Mouse (Mus musculus) ovary, postnatal 10 days (tissue): ENCODE results near the gene Ccdc85b.

Experiments used
- DNase-seq: peaks from one replicate; pipeline ENCODE4 v3.0.0; 2022; ENCODE audit warnings: low spot score

Gene Ccdc85b

DNA sequence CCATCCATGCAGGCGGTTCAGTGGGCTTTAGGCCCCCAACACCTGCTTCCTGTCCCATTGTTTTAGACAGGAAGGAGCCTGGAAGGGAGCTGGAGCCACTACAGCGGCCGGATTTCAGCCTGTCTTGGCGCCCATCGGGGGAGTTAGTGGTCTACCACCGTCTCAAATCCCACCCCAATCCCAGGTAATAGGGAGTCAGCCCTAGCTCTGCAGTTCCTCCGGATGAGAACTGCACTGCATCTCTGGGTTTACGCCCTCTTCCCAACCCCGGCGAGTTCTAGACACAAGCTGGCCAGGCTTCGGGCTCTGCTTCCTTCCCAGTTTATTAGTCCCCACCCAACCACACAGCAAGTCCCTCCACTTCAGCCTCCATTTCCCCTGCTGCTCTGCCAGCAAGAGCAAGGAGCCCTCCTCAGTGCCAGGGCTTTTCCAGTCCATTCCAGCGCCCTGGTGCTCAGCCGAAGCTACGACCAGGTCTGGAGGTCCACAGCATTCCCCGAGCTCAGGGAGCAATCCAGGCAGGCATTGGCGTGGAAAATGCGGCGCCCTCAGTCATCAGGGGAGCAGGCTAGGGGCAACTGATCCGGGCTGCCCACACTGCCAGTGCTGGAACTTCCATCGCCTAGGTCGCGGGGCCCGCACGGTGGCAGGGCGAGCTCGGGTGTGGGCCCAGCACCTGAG, 1.3 kb downstream of the Ccdc85b start:
- DNase-seq, result no peak

- no peak for DNase-seq
These were observed 2.1 kb downstream of the Ccdc85b start for GRCm38 (mm10) chr19:5455568-5455967.

GRCm38 (mm10) chr19:5455037-5455436, 2.7 kb downstream of the Ccdc85b start:
- no peak for DNase-seq

DNA sequence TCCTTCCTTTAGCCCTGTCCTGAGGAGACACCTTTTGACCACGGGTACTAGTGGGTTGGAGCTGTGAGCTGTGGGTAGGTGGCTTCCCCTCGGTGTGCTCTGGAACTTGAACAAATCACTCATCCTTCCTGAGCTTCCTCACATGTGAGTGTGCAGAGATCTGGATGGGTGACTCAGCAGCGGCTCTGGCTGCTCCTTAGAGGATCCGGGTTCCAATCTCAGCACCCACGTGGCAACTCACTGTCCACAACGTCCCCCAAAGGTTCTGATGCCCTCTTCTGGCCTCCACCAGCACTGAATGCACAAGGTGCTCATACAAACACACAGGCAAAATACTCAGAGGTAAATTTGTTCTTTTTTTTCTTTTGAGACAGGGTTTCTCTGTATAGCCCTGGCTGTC, 5.9 kb downstream of the Ccdc85b start:
- no peak for DNase-seq

GRCm38 (mm10) chr19:5449673-5450072, 8.0 kb downstream of the Ccdc85b start:
- no peak for DNase-seq

GRCm38 (mm10) chr19:5448354-5449150, 9.1 kb downstream of the Ccdc85b start:
- no peak for DNase-seq

- no peak for DNase-seq
These were observed 10.0 kb downstream of the Ccdc85b start, which contains the start of gene Fosl1 for GRCm38 (mm10) chr19:5447515-5448353. Gene Fosl1, plus strand, starts transcription at chr19:5447547.

- no peak for DNase-seq
These were observed 11.9 kb downstream of the Ccdc85b start for GRCm38 (mm10) chr19:5445747-5446146.

- DNase-seq, result no peak
These were observed 12.7 kb downstream of the Ccdc85b start for GRCm38 (mm10) chr19:5444954-5445353.

GRCm38 (mm10) chr19:5444371-5444908, 13.3 kb downstream of the Ccdc85b start:
- DNase-seq, result no peak

DNA sequence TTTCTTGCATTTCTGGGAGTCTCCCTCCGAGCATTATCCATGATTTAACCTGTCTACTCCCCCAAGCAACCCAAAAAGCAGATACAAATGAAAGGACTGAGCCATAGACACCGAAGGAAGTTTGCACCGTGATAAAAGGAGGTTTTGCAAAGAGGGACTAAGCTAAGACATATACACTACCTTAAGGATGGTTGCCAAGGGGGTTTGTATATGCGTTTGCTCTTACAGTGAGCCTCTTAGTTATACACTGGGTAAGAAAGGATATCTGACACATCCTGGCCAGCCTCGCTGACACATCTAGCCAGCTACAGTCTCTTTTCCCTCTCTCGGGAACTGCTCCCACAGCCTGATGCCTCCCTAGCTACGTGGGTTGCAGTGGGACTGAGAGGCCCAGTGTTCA, 23.7 kb downstream of the Ccdc85b start:
- no peak for DNase-seq

GRCm38 (mm10) chr19:5432992-5433852, 24.5 kb downstream of the Ccdc85b start:
- no peak for DNase-seq

GRCm38 (mm10) chr19:5431911-5432464, 25.7 kb downstream of the Ccdc85b start:
- no peak for DNase-seq

DNA sequence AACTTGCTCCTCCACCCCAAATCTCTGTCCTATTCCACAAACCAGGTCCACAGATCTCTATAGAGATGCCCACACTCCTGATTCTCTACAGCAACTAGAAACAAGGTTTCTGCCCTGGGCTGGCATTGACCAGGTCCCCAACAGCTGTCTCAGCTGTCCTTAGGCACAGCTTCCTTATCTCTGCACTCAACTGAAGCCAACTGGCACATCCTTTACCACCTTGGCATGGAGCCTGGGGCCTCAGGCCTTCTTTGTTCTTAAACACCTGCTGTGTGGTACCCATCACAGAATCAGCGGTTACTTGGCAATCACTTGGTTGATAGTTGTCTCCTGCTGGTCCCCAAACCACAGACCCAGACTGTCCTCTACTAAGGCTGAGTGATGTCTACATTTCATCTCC, 27.3 kb downstream of the Ccdc85b start:
- no peak for DNase-seq

DNA sequence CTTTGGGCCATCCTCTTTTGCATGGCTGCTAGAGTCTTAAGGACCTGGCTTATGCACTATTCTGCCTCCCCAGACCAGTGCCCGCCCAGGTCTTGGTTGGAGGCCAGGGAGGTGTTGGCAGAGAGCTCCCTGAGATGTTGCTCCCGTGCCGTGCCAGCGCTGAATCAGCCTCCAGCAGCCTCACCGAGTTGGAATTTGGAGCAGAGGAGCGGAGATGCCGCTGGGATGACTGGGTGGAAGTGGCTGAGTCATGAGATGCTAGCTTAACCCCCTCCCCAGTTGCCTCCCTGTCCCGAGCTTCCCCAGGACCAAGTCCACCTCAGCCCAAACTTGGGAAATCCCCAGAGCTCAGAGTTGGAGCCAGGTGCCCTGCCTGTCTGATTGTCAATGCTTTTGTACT, 27.9 kb downstream of the Ccdc85b start:
- no peak for DNase-seq

DNA sequence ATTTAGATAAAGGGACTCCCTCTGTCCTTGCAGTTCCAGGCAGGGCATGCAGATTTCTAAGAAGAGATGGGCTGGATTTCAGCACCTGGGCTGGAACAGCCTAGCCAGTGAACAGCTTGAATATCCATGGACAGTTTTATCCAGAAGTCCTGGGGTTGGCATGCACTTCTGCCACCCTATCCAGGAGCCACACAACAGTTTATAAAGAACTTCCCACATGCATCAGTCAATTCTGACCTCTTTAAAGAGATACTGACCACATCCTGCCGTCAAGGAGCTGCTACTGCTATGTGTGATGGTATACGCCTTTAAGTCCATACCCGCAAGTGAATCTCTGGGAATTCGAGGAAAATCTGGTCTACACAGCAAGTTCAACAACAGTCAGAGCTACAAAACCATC, 28.5 kb downstream of the Ccdc85b start:
- no peak for DNase-seq

GRCm38 (mm10) chr19:5428083-5428482, 29.6 kb downstream of the Ccdc85b start:
- no peak for DNase-seq

DNA sequence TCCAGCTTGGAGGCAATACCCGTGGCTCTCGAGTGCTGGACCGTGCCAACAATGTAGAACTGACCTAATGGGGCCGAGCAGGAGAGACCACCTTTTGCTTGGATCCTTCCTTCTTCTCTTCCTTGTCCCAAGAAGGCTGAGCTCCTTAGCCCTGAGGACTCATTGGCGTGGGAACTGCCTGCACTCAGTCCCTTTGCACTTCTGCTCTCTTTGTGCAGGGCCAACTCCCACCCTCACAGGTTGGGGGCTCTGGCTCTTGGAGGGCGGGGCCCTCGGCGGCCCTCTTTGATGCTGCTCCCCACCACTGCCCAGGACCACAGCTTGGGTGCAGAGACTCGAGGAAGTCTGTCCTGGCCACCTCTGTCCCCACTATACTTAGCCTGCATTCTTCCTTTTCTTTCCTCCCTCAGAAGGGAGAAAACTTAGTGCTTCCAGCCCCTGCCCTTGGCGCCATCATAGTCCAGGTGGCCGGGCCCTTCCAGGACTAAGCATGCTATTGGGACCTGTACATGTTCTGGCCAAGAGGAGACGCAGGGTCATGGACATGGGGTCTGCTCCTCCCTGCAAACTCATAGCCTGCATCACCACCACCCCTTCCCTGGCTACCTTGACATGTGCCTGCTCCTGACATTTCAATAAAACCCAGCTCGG, 30.9 kb downstream of the Ccdc85b start:
- DNase-seq, result no peak

DNA sequence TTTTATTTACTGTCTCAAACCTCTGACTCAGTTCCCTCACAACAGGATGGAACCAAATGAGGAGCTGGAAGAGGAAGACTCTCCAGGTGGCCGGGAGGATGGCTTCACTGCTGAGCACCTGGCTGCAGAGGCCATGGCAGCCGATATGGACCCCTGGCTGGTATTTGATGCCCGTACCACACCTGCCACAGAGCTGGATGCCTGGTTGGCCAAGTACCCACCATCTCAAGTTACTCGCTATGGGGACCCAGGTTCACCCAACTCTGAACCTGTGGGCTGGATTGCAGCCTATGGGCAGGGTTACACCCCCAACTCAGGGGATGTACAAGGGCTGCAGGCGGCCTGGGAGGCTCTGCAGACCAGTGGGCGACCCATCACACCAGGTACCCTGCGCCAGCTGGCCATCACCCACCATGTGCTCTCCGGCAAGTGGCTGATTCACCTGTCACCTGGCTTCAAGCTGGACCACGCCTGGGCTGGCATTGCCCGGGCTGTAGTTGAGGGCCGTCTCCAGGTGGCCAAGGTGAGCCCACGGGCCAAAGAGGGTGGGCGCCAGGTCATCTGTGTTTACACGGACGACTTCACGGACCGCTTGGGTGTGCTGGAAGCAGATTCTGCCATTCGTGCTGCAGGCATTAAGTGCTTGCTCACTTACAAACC, 31.7 kb downstream of the Ccdc85b start:
- no peak for DNase-seq
